Mouse (Mus musculus) kidney, postnatal 25 days (tissue): ENCODE measurements around the gene Apol10a.
"Not testable (repeated sequence)": the region's sequence is repeated elsewhere in the genome, so short reads cannot be mapped to it uniquely, and the experiment has no call there.

ENCODE experiments used
- DNase-seq, 2 experiments: peaks; one replicate each; pipeline ENCODE4 v3.0.0; 2021; ENCODE audit warnings: mixed read lengths in 2 of 2

Apol10a gene

GRCm38 (mm10) chr15:77476693-77477092 is at the start of gene Apol10a:
Apol10a (plus strand) TSS chr15:77477047.
- not testable (repeated sequence) for DNase-seq

GRCm38 (mm10) chr15:77428690-77429448 is 48.0 kb upstream of the Apol10a start:
- not testable (repeated sequence) for DNase-seq

GRCm38 (mm10) chr15:77444746-77445145 is 32.1 kb upstream of the Apol10a start:
- DNase-seq, result not testable (repeated sequence)

- not testable (repeated sequence) for DNase-seq
Measured at GRCm38 (mm10) chr15:77445668-77446067, 31.2 kb upstream of the Apol10a start.

DNA sequence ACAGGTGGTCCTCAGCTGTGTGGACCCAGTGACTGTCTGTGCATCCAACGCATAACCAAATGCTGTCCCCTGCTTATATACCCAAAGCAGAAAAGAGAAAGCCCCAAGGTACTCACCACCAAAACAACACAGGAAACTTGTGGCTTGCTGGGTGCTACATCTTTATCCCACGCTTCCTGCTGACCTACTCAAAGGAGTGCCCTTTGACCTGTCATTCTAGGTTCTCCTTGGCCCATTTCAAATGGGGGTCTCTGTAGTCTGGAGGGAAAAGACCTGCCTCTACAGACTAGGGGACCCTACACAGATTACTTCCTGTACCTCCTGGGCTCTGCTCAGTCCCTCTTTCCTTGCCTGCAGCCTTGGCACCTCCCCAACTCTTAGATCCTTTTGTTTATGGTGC is 29.5 kb upstream of the Apol10a start, which contains the start of gene Apol7b:
Gene Apol7b, minus strand, starts transcription at position 101 of the 400 bp plus-strand sequence.
- not testable (repeated sequence) for DNase-seq

DNA sequence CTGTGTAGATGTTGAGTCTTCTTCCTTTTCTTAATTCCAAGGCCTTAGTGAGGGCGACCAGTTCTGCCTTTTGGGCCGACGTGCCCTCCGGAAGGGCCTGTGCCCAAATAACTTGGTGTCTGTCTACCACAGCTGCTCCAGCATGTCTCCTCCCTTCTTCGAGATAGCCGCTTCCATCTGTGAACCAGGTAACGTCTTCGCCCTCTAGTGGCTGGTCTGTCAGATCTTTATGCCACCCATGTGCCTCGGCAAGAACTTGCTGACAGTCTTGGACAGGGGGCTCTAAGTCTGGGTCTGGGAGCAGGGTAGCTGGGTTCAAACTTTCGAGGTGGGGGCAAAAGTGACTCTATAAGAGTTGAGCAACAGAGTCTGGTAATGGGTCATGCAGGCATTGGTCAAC is 26.9 kb upstream of the Apol10a start:
- DNase-seq, result peak; percentile 15 to 33

DNA sequence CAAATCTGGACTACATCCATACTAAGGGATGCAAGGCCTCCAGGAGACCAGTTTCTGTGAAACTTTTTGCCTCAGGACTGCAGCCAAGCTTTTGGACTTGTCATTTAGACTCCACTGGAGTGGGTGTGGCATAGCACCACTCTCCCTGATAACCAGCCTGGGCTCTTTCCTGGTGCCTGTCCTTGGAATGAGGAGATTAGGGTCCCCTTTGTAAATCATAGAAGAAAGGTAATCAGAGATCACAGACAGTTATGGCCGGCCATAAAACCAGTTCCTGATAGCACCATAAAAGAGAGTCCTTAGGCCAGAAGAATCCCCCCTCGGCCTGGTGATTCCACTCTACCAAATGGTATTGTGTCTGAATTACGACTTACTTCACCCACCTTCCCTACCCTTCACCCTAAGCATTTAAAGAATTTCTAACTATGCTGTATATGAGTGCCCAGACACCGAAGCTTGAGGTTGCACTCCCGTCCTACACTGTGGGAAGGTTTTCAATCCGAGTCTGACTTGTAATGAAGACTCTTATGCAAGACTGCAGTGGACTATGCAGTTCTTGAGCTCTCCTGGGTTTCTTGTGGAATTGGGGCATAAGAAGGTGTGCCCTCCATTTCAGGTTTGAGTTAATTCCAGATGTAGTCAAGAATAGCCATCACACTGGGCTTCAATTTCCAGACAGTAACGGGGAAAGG is 2.0 kb upstream of the Apol10a start:
- DNase-seq, result not testable (repeated sequence)

- no peak for DNase-seq
Measured at GRCm38 (mm10) chr15:77482140-77482794, 5.4 kb downstream of the Apol10a start.

- not testable (repeated sequence) for DNase-seq
Measured at GRCm38 (mm10) chr15:77493181-77493580, 16.3 kb downstream of the Apol10a start.

DNA sequence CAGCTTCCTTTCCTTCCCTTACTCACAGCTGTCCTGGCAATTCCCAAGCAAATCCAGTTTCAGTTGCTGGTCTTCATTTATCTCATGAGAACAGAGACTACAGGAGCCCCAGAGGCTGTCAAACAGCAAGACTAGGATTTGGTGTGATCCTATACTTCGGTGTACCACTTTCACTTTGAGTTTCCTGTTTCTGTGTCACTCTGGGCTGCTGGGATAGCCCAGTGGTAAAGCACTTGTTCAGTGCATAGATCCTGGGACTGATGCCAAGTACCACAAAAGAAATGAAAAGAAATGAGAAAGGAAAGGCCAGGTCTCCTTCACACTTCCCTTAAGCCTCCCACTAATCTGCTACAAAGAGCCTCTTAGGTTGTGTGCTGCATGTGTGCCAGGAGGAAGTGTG is 17.8 kb downstream of the Apol10a start:
- not testable (repeated sequence) for DNase-seq

DNA sequence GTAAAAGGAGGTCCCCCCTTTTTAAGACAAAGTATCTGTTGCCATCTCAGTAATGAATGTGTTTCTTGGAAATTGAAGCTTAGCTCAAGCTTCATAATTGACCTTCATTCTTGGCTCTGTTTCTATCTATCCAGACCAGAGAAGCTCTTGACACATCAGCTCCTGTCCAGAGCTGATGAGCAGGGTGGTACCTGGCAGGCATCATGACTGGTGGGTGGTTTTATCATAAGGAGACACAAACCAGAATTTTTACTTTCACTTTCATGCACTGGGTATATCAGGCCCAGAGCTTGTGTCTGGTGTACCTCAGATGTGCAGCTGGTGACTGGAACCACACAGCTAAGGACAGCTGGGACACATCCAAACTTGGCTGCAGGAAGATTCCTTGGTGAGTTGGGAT is 31.1 kb downstream of the Apol10a start, which contains the start of gene Apol11a:
Gene Apol11a, plus strand, starts transcription at position 306 of the 400 bp plus-strand sequence.
- not testable (repeated sequence) for DNase-seq

DNA sequence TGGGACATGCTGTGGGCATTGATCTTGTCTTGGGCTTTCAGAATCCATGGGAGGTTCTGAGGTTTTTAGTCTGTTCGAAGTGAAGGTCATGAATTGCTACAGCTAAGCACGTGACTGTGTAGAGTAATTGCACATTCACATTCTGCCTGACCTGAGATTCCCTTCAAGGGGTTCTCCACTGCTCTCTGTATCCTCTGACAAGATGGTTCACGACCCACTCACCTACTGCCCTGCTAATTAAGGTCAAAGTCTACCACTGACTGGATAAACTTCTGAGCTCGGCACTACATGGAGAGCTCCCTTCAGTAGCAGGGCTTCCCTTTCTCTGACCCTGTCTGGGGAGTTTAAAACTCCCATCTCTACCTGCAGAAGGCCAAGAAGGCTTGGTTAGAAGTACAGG is 43.7 kb downstream of the Apol10a start:
- not testable (repeated sequence) for DNase-seq

GRCm38 (mm10) chr15:77523186-77523843 is 46.5 kb downstream of the Apol10a start:
- peak; percentile 80 to 82 for DNase-seq

DNA sequence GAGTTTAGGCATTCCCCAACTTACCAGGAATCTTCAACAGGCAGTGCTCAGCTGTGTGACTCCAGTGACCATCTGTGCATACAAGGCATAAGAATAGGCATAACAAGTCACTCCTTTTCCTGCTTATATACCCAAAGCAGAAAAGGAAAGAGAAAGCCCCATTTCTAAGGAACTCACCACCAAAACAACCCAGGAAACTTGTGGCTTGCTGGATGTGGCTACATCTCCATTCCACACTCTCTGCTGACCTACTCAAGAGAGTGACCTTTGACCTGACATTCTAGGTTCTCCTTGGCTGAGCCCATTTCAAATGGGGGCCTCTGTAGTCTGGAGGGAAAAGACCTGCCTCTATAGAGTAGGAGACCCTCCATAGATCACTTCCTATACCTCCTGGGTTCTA is 56.4 kb downstream of the Apol10a start, which contains the start of gene Apol7c:
Gene Apol7c, minus strand, starts transcription at position 101 of the 400 bp plus-strand sequence.
- DNase-seq, result no peak

DNA sequence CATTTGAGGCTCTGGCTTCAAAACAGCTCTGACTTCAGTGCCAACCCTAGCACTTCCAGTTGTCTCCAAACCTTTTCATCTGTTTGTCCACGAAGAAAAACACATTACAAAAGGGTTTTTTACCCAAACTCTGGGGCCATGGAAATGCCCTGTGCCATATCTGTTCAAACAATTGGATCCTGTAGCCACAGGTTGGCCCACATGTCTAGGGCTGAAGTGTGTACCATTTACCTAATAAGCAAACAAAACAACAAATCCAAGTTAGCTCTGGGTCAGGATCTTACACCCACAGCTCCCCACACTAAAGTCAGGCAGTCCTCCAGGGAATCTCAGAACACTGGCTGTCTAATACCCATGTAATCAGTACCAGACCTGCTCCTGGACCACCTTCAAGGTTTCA is 62.4 kb downstream of the Apol10a start:
- DNase-seq, result not testable (repeated sequence)
